Mouse (Mus musculus) stomach, embryonic 14.5 days (tissue): ENCODE data around the gene Ccl26. TPM values are rescaled to one million over a fixed set of nuclear protein-coding genes. Genes with fewer than 3 reads are reported as not detected.
"Not testable (repeated sequence)": the region's sequence is repeated elsewhere in the genome, so short reads cannot be mapped to it uniquely, and the experiment has no call there.

Experiments
- ATAC-seq: fragments of 200-750 bp; cut with Nextera tagmentation; 2 replicates; pipeline ENCODE4 v1.8.0; 2017; ENCODE audit warnings: low read depth, moderate TSS enrichment; ENCODE audit not compliant: insufficient number of reproducible peaks, insufficient read depth, low FRiP score
- H3K27ac ChIP-seq: fragments of 300-500 bp; sonication (generic); 2 replicates; pipeline ENCODE4 v1.5.1; 2014; ENCODE audit warnings: mild to moderate bottlenecking, low read length, moderate library complexity, mixed read lengths
- H3K27me3 ChIP-seq: fragments of 300-500 bp; sonication (generic); 2 replicates; pipeline ENCODE4 v1.6.1; 2014; ENCODE audit warnings: low read length, control low read depth, mixed read lengths; ENCODE audit not compliant: control insufficient read depth, insufficient read depth
- H3K36me3 ChIP-seq: fragments of 300-500 bp; sonication (generic); 2 replicates; pipeline ENCODE4 v1.6.1; 2014; ENCODE audit warnings: mild to moderate bottlenecking, control low read depth, low read length, moderate library complexity, mixed read lengths; ENCODE audit not compliant: control insufficient read depth, insufficient read depth
- H3K4me1 ChIP-seq: fragments of 300-500 bp; sonication (generic); 2 replicates; pipeline ENCODE4 v1.6.1; 2014; ENCODE audit warnings: low read length, control low read depth, mixed read lengths; ENCODE audit not compliant: control insufficient read depth, insufficient read depth
- H3K4me2 ChIP-seq: fragments of 300-500 bp; sonication (generic); replicated peaks from 2 replicates; pipeline ENCODE4 v1.6.1; 2014; ENCODE audit warnings: low read depth, low read length, control low read depth
- H3K4me3 ChIP-seq: fragments of 300-500 bp; sonication (generic); 2 replicates; pipeline ENCODE4 v1.5.1; 2014; ENCODE audit warnings: low read depth, low read length, control low read depth
- H3K9ac ChIP-seq: fragments of 300-500 bp; sonication (generic); replicated peaks from 2 replicates; pipeline ENCODE4 v1.6.1; 2014; ENCODE audit warnings: low read depth, mild to moderate bottlenecking, control low read depth, low read length, moderate library complexity, mixed read lengths
- H3K9me3 ChIP-seq: fragments of 300-500 bp; sonication (generic); 2 replicates; pipeline ENCODE4 v1.6.1; 2016; ENCODE audit warnings: low read depth, low read length, control low read depth; ENCODE audit not compliant: control insufficient read depth
- WGBS: fragments of 180-500 bp; shearing (Covaris S2); extraction: QIAGEN DNeasy Blood & Tissue Kit; methylation state at CpG from one replicate; pipeline ENCODE4 v1.1.7; 2014; 5-methylcytosine and 5-hydroxymethylcytosine counted together
- polyA plus RNA-seq: library from polyadenylated mRNA; unstranded; fragments of >200 nt; fragmentation: Nextera tagmentation; extraction: Ambion mirVana; gene quantifications from 2 replicates; pipeline ENCODE4 v1.2.1, GENCODE M21; 2014

Ccl26 gene
- polyA plus RNA-seq, result not detected in 2 replicates

GRCm38 (mm10) chr5:135563469-135563868, at the start of gene Ccl26:
Gene Ccl26 (minus strand): TSS chr5:135563569.
- Histone ChIP-seq H3K36me3 (no peaks in the 10 kb centered on the region), H3K9ac (no peak within 1 kb of the TSS), H3K27me3 (no peaks in the 10 kb centered on the region), H3K4me3 (no peak within 1 kb of the TSS), H3K4me1 (no peaks in the 10 kb centered on the region), H3K4me2 (no peak within 1 kb of the TSS), H3K9me3 (no peaks in the 10 kb centered on the region), H3K27ac (no peak within 1 kb of the TSS)
- WGBS, result 75% methylated on average over 3 of the region's 3 CpGs
- no peak for ATAC-seq

DNA sequence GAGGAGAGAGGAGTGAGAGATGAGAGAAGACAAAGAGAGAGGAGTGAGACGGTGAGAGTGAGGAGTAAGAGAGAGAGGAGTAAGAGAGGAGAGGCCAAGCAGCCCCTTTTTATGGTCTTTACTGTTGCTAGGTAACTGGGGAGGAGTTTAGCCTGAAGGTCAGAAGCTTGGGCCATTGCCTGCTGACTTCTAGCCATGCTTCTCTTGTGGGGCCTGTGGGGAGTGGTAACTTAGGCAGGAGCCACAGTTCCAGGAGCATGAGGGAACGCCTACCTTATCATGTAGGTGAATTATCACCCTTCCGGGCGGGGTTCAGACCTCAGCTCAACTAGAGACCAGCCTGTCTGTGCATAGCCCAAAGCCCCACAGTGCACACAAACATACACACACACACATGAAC, 46.4 kb upstream of the Ccl26 start:
- Histone ChIP-seq H3K36me3 (no peaks in the 10 kb centered on the region), H3K9me3 (no peaks in the 10 kb centered on the region), H3K27ac (no peak overlapping the region), H3K9ac (no peak overlapping the region), H3K4me2 (no peak overlapping the region), H3K27me3 (no peaks in the 10 kb centered on the region), H3K4me1 (no peaks in the 10 kb centered on the region), H3K4me3 (no peak overlapping the region)
- ATAC-seq, result no peak
- WGBS, result 71% methylated on average over 4 of the region's 4 CpGs

DNA sequence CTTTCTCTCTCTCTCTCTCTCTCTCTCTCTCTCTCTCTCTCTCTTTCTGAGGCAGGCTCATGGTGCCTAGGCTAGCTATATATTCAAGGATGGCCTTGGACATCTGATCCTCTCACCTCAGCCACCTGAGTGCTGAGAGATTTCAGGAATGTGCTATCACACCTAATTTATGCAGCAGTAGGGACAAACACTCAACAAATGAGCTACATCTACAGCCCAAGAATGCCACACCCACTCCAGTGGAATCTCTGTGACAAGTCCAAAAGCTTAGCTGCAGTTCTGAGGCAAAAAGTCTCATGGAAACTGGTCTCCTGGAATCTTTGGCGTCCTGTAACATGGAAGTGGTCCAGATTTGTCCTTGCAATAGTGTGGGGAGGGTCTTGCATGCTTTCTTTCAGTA, 44.2 kb upstream of the Ccl26 start:
- H3K36me3 ChIP-seq, result no peaks in the 10 kb centered on the region
- no peak for ATAC-seq
- H3K4me3 ChIP-seq, result no peak overlapping the region
- H3K27me3 ChIP-seq, result no peaks in the 10 kb centered on the region
- H3K27ac ChIP-seq, result no peak overlapping the region
- H3K4me1 ChIP-seq, result no peaks in the 10 kb centered on the region
- H3K9me3 ChIP-seq, result no peaks in the 10 kb centered on the region
- H3K9ac ChIP-seq, result no peak overlapping the region
- WGBS, result 55% methylated on average over 1 of the region's 1 CpGs
- H3K4me2 ChIP-seq, result no peak overlapping the region

GRCm38 (mm10) chr5:135606717-135607116, 43.3 kb upstream of the Ccl26 start:
- H3K36me3 ChIP-seq, H3K9ac ChIP-seq, H3K4me2 ChIP-seq, H3K27ac ChIP-seq, H3K4me1 ChIP-seq, ATAC-seq, H3K27me3 ChIP-seq, H3K4me3 ChIP-seq, H3K9me3 ChIP-seq: not testable (repeated sequence)
- no CpG with 5 or more reads among the region's 1 CpGs for WGBS

DNA sequence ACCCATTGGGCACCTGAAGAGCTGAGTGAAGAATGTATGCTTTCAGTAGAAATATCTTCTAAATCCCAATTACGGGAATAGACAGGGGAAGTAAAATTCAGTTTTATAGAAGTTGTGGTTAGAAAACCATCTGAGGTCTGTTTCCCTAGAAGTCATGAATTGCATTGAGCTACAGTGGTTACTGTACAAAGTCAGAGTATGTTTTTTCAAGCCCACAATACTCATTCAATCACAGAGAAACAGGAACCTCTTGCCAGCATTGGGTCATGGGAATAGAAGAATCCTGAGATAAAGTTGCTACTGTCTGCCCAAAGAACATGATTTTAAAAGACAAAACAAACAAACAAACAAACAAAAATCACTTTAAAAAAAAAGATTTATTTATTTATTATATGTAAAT, 41.3 kb upstream of the Ccl26 start:
- H3K36me3 ChIP-seq, H3K4me2 ChIP-seq, H3K9ac ChIP-seq, H3K4me1 ChIP-seq, H3K27me3 ChIP-seq, H3K9me3 ChIP-seq, H3K27ac ChIP-seq, ATAC-seq, H3K4me3 ChIP-seq: not testable (repeated sequence)
- no CpG with 5 or more reads among the region's 1 CpGs for WGBS

DNA sequence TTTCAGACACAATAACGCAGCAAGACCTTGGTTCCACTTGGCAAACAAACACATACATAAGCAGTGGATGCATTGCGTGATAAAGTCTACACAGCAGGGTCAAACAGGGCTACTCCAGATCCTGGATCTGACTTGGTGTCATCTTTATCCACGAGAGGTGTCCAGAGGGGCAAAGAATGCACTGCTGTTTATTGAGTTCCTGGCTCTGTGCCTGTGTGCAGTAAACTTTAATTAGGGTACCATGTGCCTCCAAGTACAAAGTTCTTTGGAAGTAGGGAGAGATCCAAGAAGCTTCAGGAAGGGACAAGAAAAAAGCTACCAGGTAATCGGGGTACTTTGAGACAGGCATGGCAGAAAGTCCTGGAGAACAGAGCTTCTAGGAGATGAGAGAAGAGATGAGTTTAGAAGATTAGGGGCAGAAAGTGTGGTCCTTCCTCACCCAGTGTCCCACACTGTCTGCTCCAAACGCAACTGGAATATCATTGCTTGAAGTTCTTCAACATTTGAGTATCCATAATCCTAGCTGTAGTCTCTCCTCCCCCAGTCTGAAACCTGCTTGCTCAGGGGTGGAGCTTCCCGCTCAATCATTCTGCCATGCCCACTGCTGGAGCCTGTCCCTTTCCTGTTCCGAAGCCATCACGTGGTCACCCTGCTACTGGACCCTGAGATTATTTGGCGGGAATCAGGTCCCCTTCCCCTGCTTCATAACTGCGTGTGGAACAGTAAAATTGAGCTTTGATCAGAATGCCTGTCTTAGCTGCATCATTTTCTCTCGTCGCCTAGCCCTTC, 26.8 kb upstream of the Ccl26 start:
- Histone ChIP-seq H3K4me3 (no peak overlapping the region), H3K4me2 (no peak overlapping the region), H3K27me3 (no peaks in the 10 kb centered on the region), H3K4me1 (no peaks in the 10 kb centered on the region), H3K9me3 (no peaks in the 10 kb centered on the region; the same call in 1 of the 2 replicates), H3K27ac (no peak overlapping the region), H3K9ac (no peak overlapping the region), H3K36me3 (no peaks in the 10 kb centered on the region)
- WGBS, result 79% methylated on average over 10 of the region's 12 CpGs
- no peak for ATAC-seq

GRCm38 (mm10) chr5:135587764-135588163, 24.4 kb upstream of the Ccl26 start:
- WGBS, result 88% methylated on average over 4 of the region's 4 CpGs
- Histone ChIP-seq H3K4me1 (no peaks in the 10 kb centered on the region), H3K36me3 (no peaks in the 10 kb centered on the region), H3K9ac (no peak overlapping the region), H3K27me3 (no peaks in the 10 kb centered on the region), H3K27ac (no peak overlapping the region), H3K4me3 (no peak overlapping the region), H3K4me2 (no peak overlapping the region), H3K9me3 (no peaks in the 10 kb centered on the region; the same call in 1 of the 2 replicates)
- no peak for ATAC-seq

GRCm38 (mm10) chr5:135585691-135586090, 22.3 kb upstream of the Ccl26 start:
- Histone ChIP-seq H3K27me3 (no peaks in the 10 kb centered on the region), H3K4me1 (no peaks in the 10 kb centered on the region), H3K9ac (no peak overlapping the region), H3K4me3 (no peak overlapping the region), H3K36me3 (no peaks in the 10 kb centered on the region), H3K27ac (no peak overlapping the region), H3K9me3 (no peaks in the 10 kb centered on the region), H3K4me2 (no peak overlapping the region)
- ATAC-seq, result no peak
- 84% methylated on average over 8 of the region's 8 CpGs for WGBS

- no peak overlapping the region for H3K4me3 ChIP-seq
- H3K9ac ChIP-seq, result no peak overlapping the region
- no peak overlapping the region for H3K27ac ChIP-seq
- no peak overlapping the region for H3K4me2 ChIP-seq
- H3K36me3 ChIP-seq, result no peaks in the 10 kb centered on the region
- H3K9me3 ChIP-seq, result no peaks in the 10 kb centered on the region
- no peaks in the 10 kb centered on the region for H3K4me1 ChIP-seq
- no peaks in the 10 kb centered on the region for H3K27me3 ChIP-seq
- ATAC-seq, result no peak
- 85% methylated on average over 4 of the region's 4 CpGs for WGBS
Observed at GRCm38 (mm10) chr5:135582330-135582729, 19.0 kb upstream of the Ccl26 start.
